Mouse (Mus musculus) limb, embryonic 10.5 days (tissue): ENCODE results near the gene Rnf8. TPM values are rescaled to one million over a fixed set of nuclear protein-coding genes. Genes with fewer than 3 reads are reported as not detected.

Experiments used
- DNase-seq: peaks from one replicate; pipeline ENCODE4 v3.0.0-alpha.2; 2017; ENCODE audit warnings: low spot score
- H3K27ac ChIP-seq: fragments of 300-500 bp; sonication (generic); 2 replicates; pipeline ENCODE4 v1.5.1; 2016; ENCODE audit warnings: mild to moderate bottlenecking
- H3K27me3 ChIP-seq: fragments of 300-500 bp; sonication (generic); 2 replicates; pipeline ENCODE4 v1.6.1; 2016; ENCODE audit warnings: low read depth, mild to moderate bottlenecking; ENCODE audit not compliant: poor library complexity, severe bottlenecking
- H3K36me3 ChIP-seq: fragments of 300-500 bp; sonication (generic); 2 replicates; pipeline ENCODE4 v1.6.1; 2016; ENCODE audit warnings: mild to moderate bottlenecking, moderate library complexity
- H3K4me1 ChIP-seq: fragments of 300-500 bp; sonication (generic); 2 replicates; pipeline ENCODE4 v1.6.1; 2016
- H3K4me3 ChIP-seq: fragments of 300-500 bp; sonication (generic); 2 replicates; pipeline ENCODE4 v1.5.1; 2016; ENCODE audit warnings: mild to moderate bottlenecking, moderate library complexity
- H3K9me3 ChIP-seq: fragments of 300-500 bp; sonication (generic); replicated peaks from 2 replicates; pipeline ENCODE4 v1.6.1; 2016; ENCODE audit warnings: mild to moderate bottlenecking
- WGBS: fragments of 180-500 bp; shearing (Covaris S2); methylation state at CpG from one replicate; pipeline ENCODE4 v1.1.7; 2016; 5-methylcytosine and 5-hydroxymethylcytosine counted together
- polyA plus RNA-seq: library from polyadenylated mRNA; unstranded; fragments of >200 nt; fragmentation: Nextera tagmentation; extraction: Ambion mirVana; gene quantifications from 2 replicates; pipeline ENCODE4 v1.2.1, GENCODE M21; 2016

Gene Rnf8
- polyA plus RNA-seq, 1 experiment from 2014 or later = 127 TPM

DNA sequence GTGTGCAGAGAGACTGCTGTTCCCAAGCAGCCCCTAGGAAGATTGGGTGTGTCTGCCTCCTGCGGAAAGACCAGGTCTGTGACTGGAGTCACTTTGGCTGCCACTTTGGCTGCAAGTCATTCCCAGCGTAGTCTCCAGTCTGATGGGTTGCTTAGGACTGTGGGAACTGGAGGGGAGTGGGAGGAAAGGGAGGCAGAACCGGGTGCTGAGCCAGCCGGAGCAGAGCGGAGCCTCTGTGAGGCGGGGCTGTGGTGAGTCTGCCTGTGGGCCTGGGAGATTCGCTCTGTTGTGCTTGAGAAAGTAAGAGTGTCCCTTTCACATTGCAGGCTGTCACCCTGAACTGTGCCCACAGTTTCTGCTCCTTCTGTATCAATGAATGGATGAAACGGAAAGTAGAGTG lies 20.9 kb downstream of the Rnf8 start:
- H3K4me1 ChIP-seq = no peaks in the 10 kb centered on the region
- 90% methylated on average over 8 of the region's 8 CpGs for WGBS
- H3K4me3 ChIP-seq = no peak overlapping the region
- H3K27me3 ChIP-seq = no peaks in the 10 kb centered on the region
- peaks cover 99% of the 10 kb centered on the region for H3K36me3 ChIP-seq
- no peak for DNase-seq
- H3K9me3 ChIP-seq = no peaks in the 10 kb centered on the region
- H3K27ac ChIP-seq = no peak overlapping the region

DNA sequence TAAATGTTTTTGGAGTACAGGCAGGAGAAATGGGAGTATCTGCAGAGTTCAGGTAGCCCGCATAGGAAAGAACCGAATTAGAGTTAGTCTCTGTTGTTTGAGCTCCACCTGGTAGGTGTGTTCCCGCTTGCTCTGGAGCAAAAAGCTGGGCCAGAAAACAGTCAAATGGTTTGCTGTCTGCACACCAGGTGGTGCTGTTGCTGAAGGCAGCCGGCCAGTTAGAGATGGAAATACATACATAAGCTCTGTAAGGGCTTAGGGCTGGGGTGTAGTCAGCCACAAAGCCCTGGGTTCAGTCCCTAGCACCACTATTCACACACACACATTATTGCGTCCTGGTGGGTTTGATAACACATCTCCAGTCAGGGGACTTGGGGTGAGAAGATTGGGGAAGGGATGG lies 21.5 kb downstream of the Rnf8 start:
- H3K27ac ChIP-seq = no peak overlapping the region
- WGBS = 82% methylated on average over 5 of the region's 5 CpGs
- H3K4me1 ChIP-seq = no peaks in the 10 kb centered on the region
- no peaks in the 10 kb centered on the region for H3K27me3 ChIP-seq
- peaks cover 99% of the 10 kb centered on the region for H3K36me3 ChIP-seq
- no peak for DNase-seq
- no peak overlapping the region for H3K4me3 ChIP-seq
- no peaks in the 10 kb centered on the region for H3K9me3 ChIP-seq

DNA sequence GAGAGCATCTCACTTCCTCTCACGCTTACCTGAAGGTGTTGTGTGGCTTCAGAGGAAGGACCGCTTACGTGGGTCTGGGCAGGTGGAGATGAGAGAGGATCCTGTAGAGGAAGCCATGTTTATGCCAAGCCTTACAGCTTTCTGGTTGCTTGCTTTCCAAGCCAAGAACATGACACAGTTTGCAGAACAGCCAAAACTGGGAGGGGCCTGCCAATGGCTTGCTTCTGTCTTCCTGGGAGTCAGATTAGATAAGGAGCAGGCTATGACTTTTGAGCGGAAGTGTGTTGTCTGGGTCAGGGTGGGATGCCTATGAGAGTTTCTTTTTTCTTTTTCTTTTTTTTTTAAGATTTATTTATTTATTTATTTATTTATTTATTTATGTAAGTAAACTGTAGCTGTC lies 22.8 kb downstream of the Rnf8 start:
- DNase-seq = no peak
- H3K36me3 ChIP-seq = peaks cover 99% of the 10 kb centered on the region
- no peak overlapping the region for H3K4me3 ChIP-seq
- no peaks in the 10 kb centered on the region for H3K9me3 ChIP-seq
- no peak overlapping the region for H3K27ac ChIP-seq
- no peaks in the 10 kb centered on the region for H3K27me3 ChIP-seq
- 95% methylated on average over 4 of the region's 4 CpGs for WGBS
- H3K4me1 ChIP-seq = no peaks in the 10 kb centered on the region

DNA sequence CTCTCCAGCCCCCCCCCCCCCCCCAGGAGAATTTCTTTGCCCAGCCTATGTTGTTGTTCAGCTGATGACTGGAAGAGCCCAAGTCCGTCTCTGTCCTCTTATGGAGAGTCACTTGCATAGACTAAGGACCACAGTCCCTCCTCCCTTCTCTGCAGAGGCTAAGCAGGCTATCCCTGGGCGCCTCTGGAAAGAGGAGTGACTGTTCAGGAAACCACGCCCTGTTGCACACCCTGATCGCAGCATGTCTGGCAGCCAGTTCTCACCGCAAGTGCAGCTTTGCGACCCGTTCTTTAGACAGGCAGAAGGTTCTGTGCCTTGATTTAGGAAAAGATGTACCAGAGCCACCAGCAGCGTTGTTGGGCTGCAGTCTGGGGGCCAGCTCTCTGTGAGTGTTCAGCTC lies 23.3 kb downstream of the Rnf8 start:
- Histone ChIP-seq H3K4me3 (no peak overlapping the region), H3K27me3 (no peaks in the 10 kb centered on the region), H3K27ac (no peak overlapping the region), H3K4me1 (no peaks in the 10 kb centered on the region), H3K9me3 (no peaks in the 10 kb centered on the region), H3K36me3 (peaks cover 99% of the 10 kb centered on the region)
- DNase-seq = no peak
- 87% methylated on average over 8 of the region's 8 CpGs for WGBS

DNA sequence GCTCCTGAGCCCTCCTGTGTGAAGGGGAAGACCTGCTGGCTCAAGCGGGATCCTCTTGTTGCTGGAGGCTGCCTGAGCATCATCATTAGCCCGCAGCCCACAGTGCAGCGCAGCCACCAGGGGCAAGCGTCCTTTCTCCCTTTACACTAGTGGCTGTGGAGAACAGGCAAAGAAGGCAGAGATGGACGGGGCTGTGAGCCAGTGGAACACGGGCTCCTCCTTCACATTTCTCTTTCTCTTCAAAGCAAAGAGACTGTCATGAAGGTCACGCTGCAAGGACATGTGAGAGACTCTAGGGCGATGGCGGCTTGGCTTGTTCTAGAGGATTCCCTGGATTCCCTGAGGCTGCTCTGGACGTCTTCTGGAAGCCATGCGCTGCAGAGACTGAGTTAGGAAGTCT lies 26.4 kb downstream of the Rnf8 start:
- Histone ChIP-seq H3K9me3 (no peaks in the 10 kb centered on the region), H3K27me3 (no peaks in the 10 kb centered on the region), H3K27ac (no peak overlapping the region), H3K4me3 (no peak overlapping the region), H3K36me3 (peaks cover 72% of the 10 kb centered on the region), H3K4me1 (0 out of 2 replicates have a peak, but pooled peaks cover 3% of the 10 kb centered on the region)
- WGBS = 97% methylated on average over 11 of the region's 11 CpGs
- no peak for DNase-seq

DNA sequence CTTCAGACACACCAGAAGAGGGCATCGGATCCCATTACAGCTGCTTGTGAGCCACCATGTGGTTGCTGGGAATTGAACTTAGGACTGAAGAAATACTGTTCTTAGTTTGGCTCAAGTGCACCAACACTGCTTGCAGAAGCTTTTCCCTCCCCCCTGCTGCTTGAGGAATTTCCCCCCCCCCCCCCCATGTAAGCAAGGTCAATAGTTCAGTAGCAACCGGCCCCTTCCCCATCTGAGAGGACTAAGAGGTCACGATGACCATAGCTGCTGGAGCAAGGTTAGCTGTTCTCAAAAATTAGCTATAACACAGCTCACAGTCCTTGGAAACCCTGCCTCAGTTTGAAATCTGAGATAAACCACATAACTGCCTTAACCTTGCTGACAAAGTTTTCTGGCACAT lies 27.6 kb downstream of the Rnf8 start:
- Histone ChIP-seq H3K9me3 (no peaks in the 10 kb centered on the region), H3K27me3 (no peaks in the 10 kb centered on the region), H3K27ac (no peak overlapping the region), H3K4me1 (0 out of 2 replicates have a peak, but pooled peaks cover 3% of the 10 kb centered on the region), H3K36me3 (peaks cover 68% of the 10 kb centered on the region), H3K4me3 (no peak overlapping the region)
- 61% methylated on average over 3 of the region's 3 CpGs for WGBS
- DNase-seq = no peak

DNA sequence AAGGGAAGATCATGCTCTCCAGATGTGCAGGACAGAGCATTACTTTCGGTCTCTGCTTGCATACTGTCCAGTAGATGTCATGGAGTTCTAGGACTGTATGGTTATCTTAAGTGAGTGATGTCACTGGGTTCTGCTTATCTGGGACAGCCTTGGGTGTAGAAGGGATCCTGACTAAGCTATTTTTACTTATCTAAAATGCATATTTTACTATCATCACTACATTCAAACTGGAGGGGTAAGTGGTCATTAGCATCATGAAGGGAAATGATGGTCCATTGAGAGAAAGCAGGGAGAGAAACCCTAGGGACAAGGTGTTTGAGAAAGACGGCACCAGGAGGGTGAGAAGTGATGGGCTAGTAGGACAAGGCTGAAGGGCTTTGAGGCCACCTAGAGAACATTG lies 43.7 kb downstream of the Rnf8 start:
- Histone ChIP-seq H3K36me3 (peaks cover 5% of the 10 kb centered on the region), H3K9me3 (no peaks in the 10 kb centered on the region), H3K27me3 (no peaks in the 10 kb centered on the region), H3K27ac (no peak overlapping the region), H3K4me3 (no peak overlapping the region), H3K4me1 (peaks cover 9% of the 10 kb centered on the region)
- WGBS = 76% methylated on average over 2 of the region's 2 CpGs
- no peak for DNase-seq

DNA sequence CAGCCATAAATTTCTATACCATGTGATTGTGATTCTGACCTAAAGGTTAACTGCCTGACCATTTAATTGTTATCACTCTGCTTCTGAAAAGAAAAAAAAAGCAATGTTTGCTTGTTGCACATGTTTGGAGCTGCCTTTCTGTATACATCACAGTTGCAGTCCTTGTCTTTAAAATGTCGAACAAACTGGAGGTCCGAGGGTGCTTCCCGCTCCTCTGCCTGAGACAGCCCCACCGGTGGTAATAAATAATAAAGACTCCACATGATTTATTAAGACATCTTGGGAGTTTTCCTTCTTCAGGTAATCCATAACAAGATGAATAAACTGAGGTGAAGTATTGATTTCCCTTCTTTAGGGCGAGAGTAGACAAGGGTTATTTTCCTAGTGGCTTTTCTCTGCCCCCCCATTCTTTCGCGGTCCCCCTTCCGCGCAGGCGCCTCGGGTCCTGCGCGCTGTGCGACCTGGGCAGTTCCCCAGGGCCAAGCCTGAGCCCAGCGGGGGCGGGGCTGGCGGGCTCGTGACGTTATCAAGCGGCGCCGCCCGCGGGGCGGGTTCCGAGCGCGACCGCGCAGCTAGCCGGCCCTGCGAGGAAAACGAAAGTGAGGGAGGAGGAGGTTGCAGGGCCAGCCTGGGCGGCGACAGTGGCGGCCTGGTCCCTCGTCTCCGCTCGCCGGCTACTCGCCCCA lies 45.6 kb downstream of the Rnf8 start, which contains the start of gene Cmtr1:
Gene Cmtr1 (plus strand): TSS at position 520 of the 686 bp plus-strand sequence.
- 1% methylated on average over 41 of the region's 41 CpGs for WGBS

DNA sequence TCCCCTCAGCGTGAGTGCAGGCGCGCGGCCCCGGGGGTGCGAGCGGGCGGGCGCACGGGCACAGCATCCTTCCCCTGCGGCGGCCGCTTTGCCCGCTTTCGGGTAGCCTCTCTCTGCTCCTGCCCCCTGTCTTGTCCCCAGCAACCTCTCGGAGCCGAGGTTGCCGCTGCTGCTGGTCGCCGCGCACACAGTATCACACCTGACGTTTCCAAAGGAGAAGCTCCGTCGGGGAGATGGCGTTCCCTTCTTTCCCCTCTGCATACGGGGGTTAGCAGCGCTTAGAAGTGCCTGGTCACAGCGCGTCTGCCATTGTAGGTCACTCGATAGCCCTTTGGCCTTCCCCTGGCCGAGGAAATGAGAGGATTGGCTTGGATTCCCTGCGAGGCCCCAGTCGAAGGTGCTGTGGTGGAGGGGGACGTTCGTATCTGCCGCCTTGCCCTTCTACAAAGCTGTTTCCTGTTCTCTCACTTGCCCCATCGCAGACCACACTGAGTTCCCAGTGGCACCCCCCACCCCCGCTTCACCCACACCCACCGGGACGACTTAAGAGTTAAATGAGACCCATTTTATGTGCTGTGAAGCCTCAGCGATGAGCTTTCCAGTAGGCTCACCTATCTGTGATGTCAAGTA lies 46.3 kb downstream of the Rnf8 start:
- H3K9me3 ChIP-seq = no peaks in the 10 kb centered on the region
- peaks cover 9% of the 10 kb centered on the region for H3K4me1 ChIP-seq
- H3K27me3 ChIP-seq = no peaks in the 10 kb centered on the region
- WGBS = under 1% methylated on average over 41 of the region's 41 CpGs
- DNase-seq = no peak
- H3K27ac ChIP-seq = peak overlapping the region; percentile 95
- H3K4me3 ChIP-seq = peak overlapping the region; percentile 94
- H3K36me3 ChIP-seq = peaks cover 26% of the 10 kb centered on the region

More for the DNA sequence above, 45.6 kb downstream of the Rnf8 start, which contains the start of gene Cmtr1:
- H3K27me3 ChIP-seq = no peaks in the 10 kb centered on the region
- H3K27ac ChIP-seq = peak within 1 kb of the TSS; percentile 95
- H3K9me3 ChIP-seq = no peaks in the 10 kb centered on the region
- H3K36me3 ChIP-seq = peaks cover 22% of the 10 kb centered on the region
- peak; percentile 96 for DNase-seq
- peaks cover 9% of the 10 kb centered on the region for H3K4me1 ChIP-seq
- peak within 1 kb of the TSS; percentile 94 for H3K4me3 ChIP-seq

DNA sequence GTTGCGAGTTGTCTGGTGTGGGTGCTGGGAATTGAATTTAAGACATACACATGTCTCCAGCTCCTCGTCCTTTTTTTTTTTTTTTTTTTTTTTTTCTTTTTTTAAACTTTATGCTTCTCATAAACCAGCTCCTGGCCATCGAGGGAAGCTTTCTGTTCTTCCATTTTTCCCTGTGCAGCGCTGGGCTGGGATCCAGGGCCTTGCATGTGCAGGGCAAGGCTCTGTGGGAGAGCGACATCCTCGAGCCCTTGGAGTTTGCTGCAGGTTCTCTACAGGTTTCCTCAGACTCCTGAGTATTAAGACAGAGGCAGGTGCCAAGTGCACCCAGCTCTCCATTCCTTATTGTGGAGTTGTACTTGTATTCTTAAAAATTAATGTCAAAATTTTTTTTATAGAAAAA lies 47.6 kb downstream of the Rnf8 start:
- Histone ChIP-seq H3K9me3 (no peaks in the 10 kb centered on the region), H3K27ac (no peak overlapping the region), H3K4me3 (no peak overlapping the region), H3K27me3 (no peaks in the 10 kb centered on the region), H3K36me3 (peaks cover 38% of the 10 kb centered on the region), H3K4me1 (peaks cover 9% of the 10 kb centered on the region)
- no peak for DNase-seq
- 92% methylated on average over 6 of the region's 6 CpGs for WGBS

DNA sequence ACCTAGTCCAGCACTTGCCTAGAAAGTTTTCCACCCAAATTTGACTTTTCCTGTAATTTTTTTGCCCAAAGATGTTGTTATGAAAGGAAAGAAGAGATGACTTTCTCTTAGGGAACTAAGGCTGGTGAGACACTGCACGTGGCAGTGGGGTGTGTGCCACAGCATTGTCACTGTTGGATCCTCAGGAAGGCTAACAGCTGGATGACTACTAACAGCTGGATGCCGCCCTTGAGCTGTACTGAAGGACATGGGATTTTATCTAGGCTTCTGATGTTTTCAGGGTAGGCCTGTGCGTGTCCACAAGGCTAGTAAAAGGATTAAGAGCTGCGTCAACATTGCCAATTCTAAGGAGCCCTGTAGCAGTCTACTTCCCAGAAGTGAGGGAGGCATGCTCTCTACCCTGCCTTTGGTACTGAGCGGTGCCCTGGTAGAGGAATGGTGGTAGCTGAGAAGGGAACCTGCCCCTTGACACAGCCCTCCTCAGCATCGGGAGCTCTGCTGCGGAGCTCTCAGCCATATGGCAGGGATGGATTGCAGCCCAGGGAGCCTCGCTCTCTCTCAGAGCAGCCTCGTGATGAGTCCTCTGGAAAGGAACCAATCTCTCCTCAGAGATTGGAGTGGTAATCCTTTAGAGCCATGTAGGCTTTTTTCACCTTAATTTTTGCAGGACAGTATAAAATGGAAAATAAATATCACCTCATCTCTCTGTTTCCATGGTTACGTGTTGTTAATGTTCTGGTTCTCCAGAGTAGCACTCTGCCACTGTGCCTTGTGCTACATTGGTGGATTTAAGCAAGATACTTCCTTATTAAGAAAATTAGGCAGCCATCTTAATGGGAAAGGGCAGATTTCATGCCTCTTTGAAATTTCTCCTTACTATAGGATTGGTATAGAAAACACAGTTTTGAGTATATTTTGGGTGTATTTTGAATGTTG lies 53.7 kb downstream of the Rnf8 start:
- H3K4me3 ChIP-seq = no peak overlapping the region
- H3K36me3 ChIP-seq = peaks cover 88% of the 10 kb centered on the region
- H3K27ac ChIP-seq = no peak overlapping the region
- H3K27me3 ChIP-seq = no peaks in the 10 kb centered on the region
- WGBS = 85% methylated on average over 10 of the region's 10 CpGs
- no peaks in the 10 kb centered on the region for H3K9me3 ChIP-seq
- no peaks in the 10 kb centered on the region for H3K4me1 ChIP-seq
- no peak for DNase-seq

DNA sequence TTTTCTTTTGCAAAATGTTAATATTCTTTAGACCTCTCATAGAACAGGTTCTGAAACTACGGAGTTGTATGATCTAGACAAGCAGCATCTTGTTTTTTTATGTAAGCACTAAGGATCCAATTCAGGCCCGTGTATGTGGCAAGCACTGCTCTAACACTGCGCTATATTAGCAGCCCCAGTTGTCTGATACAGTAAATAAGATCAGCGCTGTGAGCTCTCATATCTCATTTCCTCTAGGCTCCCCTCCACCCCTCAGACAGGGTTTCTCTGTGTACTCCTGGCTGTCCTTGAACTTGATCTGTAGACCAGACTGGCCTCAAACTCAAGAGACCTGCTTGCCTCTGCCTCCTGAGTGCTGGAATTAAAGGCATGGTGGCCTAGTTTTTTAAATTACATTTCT lies 54.4 kb downstream of the Rnf8 start:
- H3K36me3 ChIP-seq = peaks cover 89% of the 10 kb centered on the region
- 96% methylated on average over 4 of the region's 4 CpGs for WGBS

DNA sequence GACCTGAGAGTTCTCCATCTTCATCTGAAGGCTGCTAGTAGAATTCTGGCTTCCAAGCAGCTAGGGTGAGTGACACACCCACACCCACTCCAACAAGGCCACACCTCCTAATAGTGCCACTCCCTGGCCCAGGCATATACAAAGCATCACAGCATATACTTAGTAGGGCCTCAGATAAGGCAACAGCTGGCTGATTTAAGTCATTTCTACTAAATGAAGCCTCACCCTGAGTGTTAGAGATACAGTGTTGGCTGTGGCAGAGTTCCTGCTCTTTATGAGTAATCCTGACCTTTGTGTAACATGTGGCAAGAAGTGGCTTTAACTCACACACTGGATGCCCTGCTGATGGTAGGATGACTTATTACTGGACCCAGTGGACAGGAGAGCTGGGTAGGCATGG lies 55.3 kb downstream of the Rnf8 start:
- Histone ChIP-seq H3K27me3 (no peaks in the 10 kb centered on the region), H3K4me3 (no peak overlapping the region), H3K4me1 (no peaks in the 10 kb centered on the region), H3K36me3 (peaks cover 90% of the 10 kb centered on the region), H3K27ac (no peak overlapping the region), H3K9me3 (no peaks in the 10 kb centered on the region)
- no peak for DNase-seq

More for the DNA sequence above, 54.4 kb downstream of the Rnf8 start:
- DNase-seq = no peak
- no peak overlapping the region for H3K4me3 ChIP-seq
- no peaks in the 10 kb centered on the region for H3K27me3 ChIP-seq
- no peaks in the 10 kb centered on the region for H3K9me3 ChIP-seq
- H3K27ac ChIP-seq = no peak overlapping the region
- H3K4me1 ChIP-seq = no peaks in the 10 kb centered on the region
